Mouse (Mus musculus): ENCODE results near the gene Rnf7. TPM values are rescaled to one million over a fixed set of nuclear protein-coding genes. Genes with fewer than 3 reads are reported as not detected.
A peak's percentile ranks its signal among the peaks of the same experiment; 100 is the strongest.

Rnf7 gene
- polyA plus RNA-seq, 1 experiment from 2014 or later: 169 TPM

GRCm38 (mm10) chr9:96432575-96432974 lies 45.9 kb downstream of the Rnf7 start:
- Histone ChIP-seq H3K9me3 (ENCODE audit: control insufficient read depth, low read length) (no peaks in the 10 kb centered on the region), H3K4me2 (replicated peaks; ENCODE audit: low read depth) (no peak overlapping the region), H3K27me3 (ENCODE audit: control insufficient read depth, insufficient read depth, low read length) (no peaks in the 10 kb centered on the region), H3K36me3 (ENCODE audit: control insufficient read depth, insufficient read depth, low read length) (no peaks in the 10 kb centered on the region), H3K9ac (ENCODE audit: low read length) (no peak overlapping the region), H3K4me1 (replicated peaks; ENCODE audit: control insufficient read depth, insufficient read depth) (peaks cover 4% of the 10 kb centered on the region; the same call in 1 of the 2 replicates), H3K4me3 (ENCODE audit: low read depth, low read length) (no peak overlapping the region), H3K27ac (replicated peaks) (no peak overlapping the region)
- 82% methylated on average over 3 of the region's 3 CpGs for WGBS
- ATAC-seq (ENCODE audit: low FRiP score, low TSS enrichment): no peak
- DNase-seq (ENCODE audit: low spot score): no peak
- TF ChIP-seq CTCF (IDR thresholded peaks at IDR 0.05; ENCODE audit: low read depth) (no peak), EP300 (optimal IDR thresholded peaks at IDR 0.05) (no peak)

- no peaks in the 10 kb centered on the region for H3K4me1 ChIP-seq (replicated peaks; ENCODE audit: control insufficient read depth, insufficient read depth)
- TF ChIP-seq EP300 (optimal IDR thresholded peaks at IDR 0.05) (no peak), CTCF (IDR thresholded peaks at IDR 0.05; ENCODE audit: low read depth) (no peak)
- ATAC-seq (ENCODE audit: low FRiP score, low TSS enrichment): no peak
- WGBS: 39% methylated on average over 3 of the region's 3 CpGs
- H3K4me3 ChIP-seq (ENCODE audit: low read depth, low read length): no peak overlapping the region
- H3K9me3 ChIP-seq (ENCODE audit: control insufficient read depth, low read length): no peaks in the 10 kb centered on the region
- no peaks in the 10 kb centered on the region for H3K36me3 ChIP-seq (ENCODE audit: control insufficient read depth, insufficient read depth, low read length)
- H3K27me3 ChIP-seq (ENCODE audit: control insufficient read depth, insufficient read depth, low read length): no peaks in the 10 kb centered on the region
- H3K4me2 ChIP-seq (replicated peaks; ENCODE audit: low read depth): no peak overlapping the region
- no peak overlapping the region for H3K27ac ChIP-seq (replicated peaks)
- H3K9ac ChIP-seq (ENCODE audit: low read length): no peak overlapping the region
- DNase-seq (ENCODE audit: low spot score): no peak
These were observed 47.4 kb downstream of the Rnf7 start for GRCm38 (mm10) chr9:96431081-96431480.

GRCm38 (mm10) chr9:96428336-96429046 lies 50.0 kb downstream of the Rnf7 start:
- H3K36me3 ChIP-seq (ENCODE audit: control insufficient read depth, insufficient read depth, low read length): no peaks in the 10 kb centered on the region
- no peak overlapping the region for H3K4me3 ChIP-seq (ENCODE audit: low read depth, low read length)
- H3K4me1 ChIP-seq (replicated peaks; ENCODE audit: control insufficient read depth, insufficient read depth): no peaks in the 10 kb centered on the region
- ATAC-seq (ENCODE audit: low FRiP score, low TSS enrichment): peak; percentile 71; the same call in 1 of the 2 replicates
- 51% methylated on average over 17 of the region's 17 CpGs for WGBS
- peak overlapping the region; percentile 61 for H3K27ac ChIP-seq (replicated peaks)
- TF ChIP-seq EP300 (optimal IDR thresholded peaks at IDR 0.05) (no peak), CTCF (IDR thresholded peaks at IDR 0.05; ENCODE audit: low read depth) (no peak)
- H3K4me2 ChIP-seq (replicated peaks; ENCODE audit: low read depth): 0 out of 2 replicates have a peak overlapping the region, but pooled peaks have one; percentile 17
- H3K27me3 ChIP-seq (ENCODE audit: control insufficient read depth, insufficient read depth, low read length): no peaks in the 10 kb centered on the region
- no peaks in the 10 kb centered on the region for H3K9me3 ChIP-seq (ENCODE audit: control insufficient read depth, low read length)
- no peak overlapping the region for H3K9ac ChIP-seq (ENCODE audit: low read length)
- no peak for DNase-seq (ENCODE audit: low spot score)

- no peak overlapping the region for H3K4me2 ChIP-seq (replicated peaks; ENCODE audit: low read depth)
- H3K4me3 ChIP-seq (ENCODE audit: low read depth, low read length): no peak overlapping the region
- 47% methylated on average over 8 of the region's 8 CpGs for WGBS
- no peaks in the 10 kb centered on the region for H3K4me1 ChIP-seq (replicated peaks; ENCODE audit: control insufficient read depth, insufficient read depth)
- TF ChIP-seq EP300 (optimal IDR thresholded peaks at IDR 0.05) (no peak), CTCF (IDR thresholded peaks at IDR 0.05; ENCODE audit: low read depth) (peak; percentile 52)
- H3K27ac ChIP-seq (replicated peaks): no peak overlapping the region
- no peaks in the 10 kb centered on the region for H3K36me3 ChIP-seq (ENCODE audit: control insufficient read depth, insufficient read depth, low read length)
- ATAC-seq (ENCODE audit: low FRiP score, low TSS enrichment) (no peak), DNase-seq (ENCODE audit: low spot score) (no peak)
- no peaks in the 10 kb centered on the region for H3K27me3 ChIP-seq (ENCODE audit: control insufficient read depth, insufficient read depth, low read length)
- H3K9ac ChIP-seq (ENCODE audit: low read length): no peak overlapping the region
- no peaks in the 10 kb centered on the region for H3K9me3 ChIP-seq (ENCODE audit: control insufficient read depth, low read length)
These were observed 54.4 kb downstream of the Rnf7 start for GRCm38 (mm10) chr9:96424027-96424426.

Other genes with a start within 250 kb of the Rnf7 start
- 143 TPM in 2 replicates for gene Atp1b3, start 114.2 kb downstream of the Rnf7 start, polyA plus RNA-seq (2015; fragmentation: Nextera tagmentation; extraction: Ambion mirVana)
- gene Gm28729, start 46.6 kb upstream of the Rnf7 start, polyA plus RNA-seq (2015; fragmentation: Nextera tagmentation; extraction: Ambion mirVana): not detected in 2 replicates
- gene Rasa2, start 152.9 kb upstream of the Rnf7 start, polyA plus RNA-seq (2015; fragmentation: Nextera tagmentation; extraction: Ambion mirVana): 12.2 and 12.5 TPM in 2 replicates